Mouse (Mus musculus) midbrain, embryonic 16.5 days (tissue): ENCODE data around the gene Ttc34. TPM values are rescaled to one million over a fixed set of nuclear protein-coding genes. Genes with fewer than 3 reads are reported as not detected.

Experiments
- ATAC-seq: fragments of 200-750 bp; cut with Nextera tagmentation; 2 replicates; pipeline ENCODE4 v1.8.0; 2017; ENCODE audit warnings: moderate TSS enrichment
- H3K27ac ChIP-seq: fragments of 300-500 bp; sonication (generic); 2 replicates; pipeline ENCODE4 v1.5.1; 2014; ENCODE audit warnings: mild to moderate bottlenecking, low read length, mixed read lengths
- H3K27me3 ChIP-seq: fragments of 300-500 bp; sonication (generic); 2 replicates; pipeline ENCODE4 v1.6.1; 2014; ENCODE audit warnings: low read depth, low read length, mixed read lengths; ENCODE audit not compliant: control insufficient read depth, insufficient read depth
- H3K36me3 ChIP-seq: fragments of 300-500 bp; sonication (generic); 2 replicates; pipeline ENCODE4 v1.6.1; 2014; ENCODE audit warnings: mild to moderate bottlenecking, low read length, moderate library complexity, mixed read lengths; ENCODE audit not compliant: control insufficient read depth, insufficient read depth
- H3K4me1 ChIP-seq: fragments of 300-500 bp; sonication (generic); 2 replicates; pipeline ENCODE4 v1.6.1; 2014; ENCODE audit warnings: mild to moderate bottlenecking, low read length, mixed read lengths; ENCODE audit not compliant: control insufficient read depth, insufficient read depth
- H3K4me2 ChIP-seq: fragments of 300-500 bp; sonication (generic); 2 replicates; pipeline ENCODE4 v1.6.1; 2014; ENCODE audit warnings: mild to moderate bottlenecking, low read length, mixed read lengths
- H3K4me3 ChIP-seq: fragments of 300-500 bp; sonication (generic); 2 replicates; pipeline ENCODE4 v1.5.1; 2014; ENCODE audit warnings: low read depth, mild to moderate bottlenecking, low read length, moderate library complexity, mixed read lengths
- H3K9ac ChIP-seq: fragments of 300-500 bp; sonication (generic); 2 replicates; pipeline ENCODE4 v1.6.1; 2014; ENCODE audit warnings: low read depth, low read length, mixed read lengths
- H3K9me3 ChIP-seq: fragments of 300-500 bp; sonication (generic); replicated peaks from 2 replicates; pipeline ENCODE4 v1.6.1; 2014; ENCODE audit warnings: mild to moderate bottlenecking, low read length, mixed read lengths; ENCODE audit not compliant: control insufficient read depth, poor library complexity, severe bottlenecking
- WGBS: fragments of 180-500 bp; shearing (Covaris S2); extraction: QIAGEN DNeasy Blood & Tissue Kit; methylation state at CpG from one replicate; pipeline ENCODE4 v1.1.7; 2014; 5-methylcytosine and 5-hydroxymethylcytosine counted together
- polyA plus RNA-seq: library from polyadenylated mRNA; unstranded; fragments of >200 nt; fragmentation: Nextera tagmentation; extraction: Ambion mirVana; gene quantifications from 2 replicates; pipeline ENCODE4 v1.2.1, GENCODE M21; 2015

The Ttc34 gene
- 1.5 and 2.9 TPM in 2 replicates for polyA plus RNA-seq

DNA sequence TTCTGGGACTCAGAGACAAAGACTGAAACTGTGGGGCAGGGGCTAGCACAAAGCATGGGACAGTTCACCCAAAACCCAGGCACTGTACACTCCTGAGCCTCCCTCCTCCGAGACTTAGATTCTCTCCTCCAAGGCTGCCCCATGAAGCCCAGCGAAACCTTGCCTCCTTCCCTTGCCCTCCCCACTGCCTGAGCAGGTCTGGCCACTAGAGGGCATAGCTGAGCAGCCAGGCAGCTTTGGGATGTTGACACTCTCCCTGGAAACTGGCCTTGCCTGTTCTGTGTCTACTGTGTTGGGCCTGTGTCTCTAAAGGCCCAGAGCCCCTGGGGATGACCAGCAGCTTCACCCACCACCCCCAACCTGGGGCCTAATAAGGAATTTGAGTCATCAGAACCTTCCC is at the start of gene Ttc34:
TSS of gene Ttc34 (plus strand) at position 290 of the 400 bp plus-strand sequence.
- Histone ChIP-seq H3K36me3 (no peaks in the 10 kb centered on the region), H3K27ac (no peak within 1 kb of the TSS), H3K4me3 (no peak within 1 kb of the TSS), H3K4me2 (no peak within 1 kb of the TSS), H3K9me3 (no peaks in the 10 kb centered on the region), H3K9ac (no peak within 1 kb of the TSS), H3K4me1 (0 out of 2 replicates have a peak, but pooled peaks cover 2% of the 10 kb centered on the region), H3K27me3 (peaks cover 3% of the 10 kb centered on the region; the same call in 1 of the 2 replicates)
- WGBS, result 35% methylated on average over 2 of the region's 2 CpGs
- no peak for ATAC-seq

DNA sequence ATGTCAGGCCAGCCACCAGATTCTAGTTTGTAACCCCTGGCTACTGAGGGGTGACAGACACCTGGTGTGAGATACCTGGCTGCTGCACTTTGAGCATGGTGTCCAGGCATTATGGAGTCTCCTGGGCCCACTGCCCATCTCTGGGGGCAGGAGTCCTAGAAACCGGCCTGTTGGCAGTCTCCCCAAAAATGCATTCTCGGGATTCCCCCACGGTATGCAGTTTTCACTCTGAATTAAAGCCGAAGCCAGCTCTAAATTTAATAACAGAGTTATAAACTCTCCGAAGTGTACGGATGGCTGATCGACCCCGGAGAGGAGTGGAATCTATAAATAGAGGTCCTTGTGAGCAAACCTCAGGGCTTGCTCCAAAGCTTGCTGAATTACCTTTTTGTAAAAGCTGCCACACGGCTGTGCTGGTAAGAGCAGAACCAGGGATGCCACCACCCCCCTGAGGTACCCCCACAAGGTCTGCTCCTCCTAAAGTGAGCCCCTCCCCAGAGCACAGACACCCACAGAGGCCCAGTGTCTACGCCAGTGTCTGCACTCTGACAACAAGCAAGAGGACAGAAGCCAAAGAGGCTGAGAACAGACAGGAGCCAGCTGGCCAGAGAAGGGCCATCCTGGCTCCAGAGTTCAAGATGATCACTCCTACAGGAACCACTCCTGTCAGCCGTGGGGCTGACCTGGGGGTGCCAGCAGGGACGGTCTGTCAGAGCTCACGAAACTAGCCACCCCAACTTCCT is 49.1 kb upstream of the Ttc34 start:
- H3K36me3 ChIP-seq, result no peaks in the 10 kb centered on the region
- no peak for ATAC-seq
- no peaks in the 10 kb centered on the region; the same call in 1 of the 2 replicates for H3K4me1 ChIP-seq
- WGBS, result 68% methylated on average over 13 of the region's 13 CpGs
- no peak overlapping the region for H3K9ac ChIP-seq
- no peaks in the 10 kb centered on the region for H3K27me3 ChIP-seq
- no peak overlapping the region for H3K27ac ChIP-seq
- H3K9me3 ChIP-seq, result no peaks in the 10 kb centered on the region
- no peak overlapping the region for H3K4me3 ChIP-seq
- H3K4me2 ChIP-seq, result no peak overlapping the region

DNA sequence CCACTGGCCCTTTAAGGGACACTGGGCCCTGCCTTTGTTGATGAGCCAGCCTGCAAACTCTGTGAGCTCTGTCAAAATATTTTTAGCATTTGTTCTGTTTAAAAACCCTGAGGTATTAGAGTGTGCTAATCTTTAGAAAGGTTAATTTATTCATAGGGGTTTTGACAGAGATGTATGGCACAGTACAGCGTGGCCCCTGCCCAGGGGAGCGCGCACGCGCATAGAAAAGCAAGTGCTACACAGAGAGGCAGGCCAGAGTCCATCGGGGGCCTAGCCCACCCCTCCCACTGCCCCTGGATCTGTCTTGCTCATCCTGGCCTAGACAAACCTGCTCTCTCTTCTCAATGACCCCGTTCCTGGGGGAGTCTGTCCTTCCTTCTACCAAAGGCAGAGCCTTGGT is 45.4 kb upstream of the Ttc34 start:
- H3K4me3 ChIP-seq, result no peak overlapping the region
- H3K9ac ChIP-seq, result no peak overlapping the region
- ATAC-seq, result no peak
- WGBS, result 70% methylated on average over 7 of the region's 7 CpGs
- no peak overlapping the region for H3K27ac ChIP-seq
- H3K36me3 ChIP-seq, result no peaks in the 10 kb centered on the region
- no peaks in the 10 kb centered on the region; the same call in 1 of the 2 replicates for H3K4me1 ChIP-seq
- no peaks in the 10 kb centered on the region for H3K27me3 ChIP-seq
- H3K9me3 ChIP-seq, result no peaks in the 10 kb centered on the region
- H3K4me2 ChIP-seq, result no peak overlapping the region

DNA sequence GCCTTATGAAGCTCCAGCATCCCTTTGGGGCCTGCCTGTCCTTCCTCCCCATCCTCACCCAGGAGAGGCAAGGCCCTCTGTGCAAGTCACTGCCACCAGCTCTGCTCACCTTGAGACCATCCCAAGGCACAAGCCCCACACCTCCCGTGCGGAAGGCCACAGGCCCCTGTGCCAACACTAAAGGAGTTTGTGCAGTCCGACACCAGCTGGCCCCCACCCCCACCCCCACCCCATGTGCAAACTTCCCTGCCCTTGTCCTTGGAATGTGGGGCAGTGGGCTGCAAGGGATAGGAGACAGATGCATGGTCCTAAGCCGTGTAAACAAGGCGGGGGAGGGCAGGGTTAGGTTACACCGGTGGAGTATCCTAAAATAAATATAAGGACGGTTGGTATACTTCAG is 43.8 kb upstream of the Ttc34 start:
- no peak overlapping the region for H3K4me3 ChIP-seq
- H3K9ac ChIP-seq, result no peak overlapping the region
- no peaks in the 10 kb centered on the region; the same call in 1 of the 2 replicates for H3K4me1 ChIP-seq
- H3K27me3 ChIP-seq, result no peaks in the 10 kb centered on the region
- H3K27ac ChIP-seq, result no peak overlapping the region
- H3K9me3 ChIP-seq, result no peaks in the 10 kb centered on the region
- no peaks in the 10 kb centered on the region for H3K36me3 ChIP-seq
- ATAC-seq, result no peak
- WGBS, result 89% methylated on average over 7 of the region's 7 CpGs
- no peak overlapping the region for H3K4me2 ChIP-seq

DNA sequence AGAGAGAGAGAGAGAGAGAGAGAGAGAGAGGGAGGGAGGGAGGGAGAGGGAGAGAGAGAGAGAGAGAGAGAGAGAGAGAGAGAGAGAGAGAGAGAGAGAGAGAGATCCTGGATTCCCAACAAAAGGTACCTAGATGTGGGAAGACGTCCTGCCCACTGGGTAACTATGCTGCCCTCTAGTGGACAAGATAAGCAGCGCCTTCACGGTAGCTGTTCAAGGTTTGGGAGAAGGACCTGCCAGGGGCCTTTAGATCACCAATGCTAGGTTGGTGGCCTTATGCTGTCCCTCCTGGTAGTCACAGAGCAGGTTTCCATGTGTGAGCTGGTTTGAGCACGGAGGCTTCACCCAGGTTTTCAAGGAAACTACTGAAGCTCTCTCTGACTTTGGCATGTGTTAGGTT is 39.4 kb upstream of the Ttc34 start:
- Histone ChIP-seq H3K4me1 (peaks cover 8% of the 10 kb centered on the region), H3K9me3 (no peaks in the 10 kb centered on the region), H3K4me2 (no peak overlapping the region), H3K9ac (no peak overlapping the region), H3K4me3 (no peak overlapping the region), H3K36me3 (no peaks in the 10 kb centered on the region), H3K27ac (no peak overlapping the region), H3K27me3 (peaks cover 12% of the 10 kb centered on the region)
- no peak for ATAC-seq
- 7% methylated on average over 4 of the region's 4 CpGs for WGBS

DNA sequence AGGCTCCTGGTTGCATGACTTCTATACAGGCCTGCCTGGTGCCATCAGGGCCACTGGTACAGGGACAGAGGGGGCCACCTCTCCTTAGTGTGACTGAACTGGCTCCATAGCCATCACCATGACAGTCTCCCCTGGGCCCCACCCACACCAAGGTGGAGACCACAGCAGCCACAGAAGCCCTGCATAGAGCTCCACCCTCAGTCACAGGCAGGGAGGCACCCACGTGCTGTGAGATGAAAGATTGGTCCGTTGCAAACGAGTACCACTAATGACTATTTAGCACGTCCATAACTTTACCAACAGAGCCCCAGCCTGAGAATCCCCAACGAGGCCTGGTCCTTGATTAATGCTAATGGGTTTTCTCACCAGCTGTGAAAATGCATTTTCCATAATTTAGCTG is 36.7 kb upstream of the Ttc34 start:
- H3K27ac ChIP-seq, result no peak overlapping the region
- H3K36me3 ChIP-seq, result no peaks in the 10 kb centered on the region
- H3K4me2 ChIP-seq, result no peak overlapping the region
- H3K4me1 ChIP-seq, result peaks cover 8% of the 10 kb centered on the region
- ATAC-seq, result no peak
- no peak overlapping the region for H3K9ac ChIP-seq
- no peaks in the 10 kb centered on the region for H3K9me3 ChIP-seq
- peaks cover 12% of the 10 kb centered on the region for H3K27me3 ChIP-seq
- 40% methylated on average over 5 of the region's 5 CpGs for WGBS
- H3K4me3 ChIP-seq, result no peak overlapping the region

DNA sequence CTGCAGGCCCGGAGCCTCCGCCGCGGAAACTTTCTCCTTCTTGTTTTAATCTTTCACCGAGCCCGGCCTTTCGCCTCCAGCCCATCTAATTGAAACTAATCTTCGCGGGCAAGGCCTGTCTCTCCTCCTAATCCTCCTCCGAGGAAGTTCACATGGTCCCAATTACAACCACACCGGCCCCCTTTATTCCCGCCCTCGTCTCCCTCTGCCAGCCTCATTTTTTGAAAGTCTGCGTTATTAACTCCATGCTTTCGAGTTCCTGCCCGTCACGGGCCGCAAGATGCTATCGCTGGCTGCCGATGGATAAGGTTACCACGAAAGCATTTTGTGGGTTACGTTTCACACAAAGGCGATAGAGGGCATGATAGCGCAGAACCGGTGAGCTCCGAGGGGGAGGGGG is 35.0 kb upstream of the Ttc34 start:
- Histone ChIP-seq H3K9me3 (no peaks in the 10 kb centered on the region), H3K4me3 (no peak overlapping the region), H3K4me1 (peaks cover 8% of the 10 kb centered on the region), H3K27ac (no peak overlapping the region), H3K36me3 (no peaks in the 10 kb centered on the region), H3K4me2 (peak overlapping the region; percentile 29), H3K27me3 (peaks cover 12% of the 10 kb centered on the region), H3K9ac (no peak overlapping the region)
- 4% methylated on average over 26 of the region's 26 CpGs for WGBS
- no peak for ATAC-seq

DNA sequence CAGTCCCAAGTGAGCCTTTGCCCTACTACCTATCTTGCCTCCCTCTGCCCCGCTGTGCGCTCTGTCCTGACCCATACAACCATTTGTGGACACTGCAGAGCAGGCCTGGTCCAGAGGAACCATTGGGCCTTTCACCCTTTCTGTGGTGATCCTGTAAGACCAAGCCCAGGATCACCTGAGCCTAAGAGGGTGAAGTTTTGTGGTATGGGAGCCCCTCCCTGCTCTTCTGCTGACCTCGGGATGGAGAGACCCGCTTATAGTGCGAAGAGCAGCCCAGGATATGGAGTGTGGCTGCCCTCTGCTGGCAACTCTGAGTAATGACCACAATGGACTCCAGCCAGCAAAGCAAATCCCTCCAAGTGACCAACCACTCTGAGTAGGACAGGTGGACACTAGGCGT is 11.6 kb upstream of the Ttc34 start:
- Histone ChIP-seq H3K4me3 (no peak overlapping the region), H3K4me1 (no peaks in the 10 kb centered on the region), H3K36me3 (no peaks in the 10 kb centered on the region), H3K9me3 (no peaks in the 10 kb centered on the region), H3K9ac (no peak overlapping the region), H3K27me3 (no peaks in the 10 kb centered on the region), H3K27ac (no peak overlapping the region), H3K4me2 (no peak overlapping the region)
- ATAC-seq, result peak; percentile 51; the same call in 1 of the 2 replicates
- WGBS, result 33% methylated on average over 6 of the region's 6 CpGs

DNA sequence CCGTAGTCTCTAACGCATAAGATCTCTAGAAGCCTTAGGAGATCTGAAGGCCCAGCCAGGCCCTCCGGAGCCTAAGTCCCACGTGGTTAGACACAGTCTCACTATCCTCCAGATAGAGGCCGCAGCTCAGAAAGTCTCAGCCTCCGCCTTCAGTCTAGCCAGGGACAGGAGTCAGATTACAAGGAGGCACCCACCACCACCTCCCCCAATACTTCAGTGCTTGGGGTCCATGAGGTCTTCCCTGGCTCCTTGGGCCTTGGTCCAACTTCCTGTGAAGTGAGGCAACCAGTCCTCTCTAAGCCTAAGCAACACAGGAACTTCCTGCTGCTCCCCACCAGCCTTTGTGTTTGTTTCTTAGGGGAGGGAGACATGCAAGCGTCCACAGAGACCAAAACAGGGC is 11.0 kb upstream of the Ttc34 start:
- 58% methylated on average over 7 of the region's 7 CpGs for WGBS
- Histone ChIP-seq H3K4me1 (no peaks in the 10 kb centered on the region), H3K27me3 (no peaks in the 10 kb centered on the region), H3K9me3 (no peaks in the 10 kb centered on the region), H3K9ac (no peak overlapping the region), H3K36me3 (no peaks in the 10 kb centered on the region), H3K4me2 (no peak overlapping the region), H3K4me3 (no peak overlapping the region), H3K27ac (no peak overlapping the region)
- no peak for ATAC-seq
